Mouse (Mus musculus) megakaryocyte, adult 5-6 weeks (primary cell): ENCODE data around the gene Kif1c. TPM values are rescaled to one million over a fixed set of nuclear protein-coding genes. Genes with fewer than 3 reads are reported as not detected.

Experiments used
- ATAC-seq: 2 replicates; pipeline ENCODE4 v1.8.0; 2016; ENCODE audit warnings: mild to moderate bottlenecking, inconsistent platforms; ENCODE audit not compliant: poor library complexity, severe bottlenecking
- total RNA-seq, 2 experiments: library from RNA; stranded (forward) in 1 of 2; stranded (reverse) in 1 of 2; fragments of 153-499, 151-499 nt in 1 of 2; fragments of 221-1000, 200-1000 nt in 1 of 2; gene quantifications; 2 replicates each; pipeline versions ENCODE4 v1.2.3 to v1.2.4; 2015 to 2017

Kif1c gene
- 6.7 and 7.7 TPM in 2 replicates for total RNA-seq (2015)
- 17.4 and 21.6 TPM in 2 replicates for total RNA-seq (2017)

- peak; percentile 99 for ATAC-seq
Observed at GRCm38 (mm10) chr11:70699722-70700556, at the start of gene Kif1c, which contains the start of gene Inca1. Kif1c (plus strand) TSS chr11:70700548. Inca1 (minus strand) TSS chr11:70700155.

DNA sequence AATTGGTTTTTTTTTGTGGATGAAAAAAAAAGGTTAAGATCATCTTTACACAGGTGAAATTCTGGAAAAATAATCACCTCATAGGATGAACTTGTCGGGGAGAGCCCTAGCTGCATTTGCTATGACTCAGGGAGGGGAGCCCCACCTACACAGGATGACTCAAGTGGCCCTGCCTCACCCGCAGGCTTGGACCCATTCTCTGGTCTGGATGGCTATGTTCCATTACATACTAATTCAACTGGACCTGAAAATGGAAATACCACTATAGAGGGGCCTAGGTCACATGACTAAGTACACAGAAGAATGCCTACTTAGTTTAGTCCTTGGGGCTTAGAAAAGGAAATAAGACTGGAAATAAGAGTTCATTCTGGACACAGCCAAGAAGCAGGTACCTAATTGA is 49.0 kb upstream of the Kif1c start:
- ATAC-seq: no peak

DNA sequence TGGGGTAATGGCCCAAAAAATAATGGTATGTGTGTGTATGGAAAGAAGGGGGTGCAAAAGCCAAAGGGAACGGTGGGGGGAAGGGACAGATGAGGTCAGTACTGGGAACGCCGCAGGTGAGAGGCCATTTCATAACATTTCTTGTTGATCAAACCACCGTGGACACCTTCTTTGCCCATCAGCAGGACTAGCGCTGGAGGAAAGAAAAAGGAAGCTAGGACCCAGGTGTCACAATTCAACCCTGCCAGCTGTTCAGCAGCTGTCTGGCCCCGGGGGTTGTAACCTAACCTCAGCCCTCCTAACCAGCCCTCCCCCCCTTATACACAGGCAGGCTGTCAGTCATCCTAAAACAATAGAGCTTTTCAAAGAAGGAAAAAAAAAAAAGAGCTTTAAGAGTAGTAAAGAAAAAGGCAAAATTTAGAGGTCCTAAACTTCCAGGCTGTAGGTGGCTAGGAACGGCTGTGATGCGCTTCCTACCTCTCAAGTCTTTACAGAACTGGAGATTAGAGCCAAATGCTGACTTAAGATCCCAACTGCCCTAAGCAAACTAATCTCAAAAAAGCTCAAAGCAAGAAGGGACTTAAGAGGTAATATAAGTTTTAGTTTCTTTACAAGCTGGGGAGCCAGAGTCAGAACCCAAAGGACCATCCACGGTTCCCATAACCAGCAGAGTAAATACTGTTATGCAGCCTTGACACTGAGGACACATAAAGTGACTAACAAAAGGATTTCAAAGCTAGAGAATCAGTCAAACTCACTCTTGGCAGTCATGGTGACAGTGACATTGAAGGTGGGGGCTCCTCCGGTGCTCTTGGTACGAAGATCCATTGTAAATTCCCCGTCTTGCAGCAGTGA is 48.1 kb upstream of the Kif1c start:
- ATAC-seq: no peak

DNA sequence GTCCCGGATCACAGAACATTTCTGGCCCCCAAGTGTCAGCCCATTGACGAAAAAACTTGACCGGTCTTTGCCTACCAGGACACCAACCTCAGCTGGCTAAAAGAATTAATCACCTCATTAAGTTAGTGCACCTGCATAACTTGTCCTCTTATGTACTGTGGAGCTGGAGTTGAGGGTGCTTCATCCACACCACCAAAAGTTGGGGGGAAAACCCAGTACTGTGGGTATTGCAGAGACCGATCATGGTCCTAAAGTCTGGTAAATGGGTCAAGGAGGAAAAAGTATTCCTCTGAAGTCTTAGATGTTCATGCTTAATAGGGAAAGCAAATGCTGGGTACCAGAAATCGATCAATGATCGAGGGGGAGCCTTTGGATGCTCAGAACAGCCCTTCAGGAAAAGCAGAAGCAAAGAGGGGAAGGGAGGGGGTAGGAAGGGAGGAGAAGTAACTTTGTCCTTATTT is 47.4 kb upstream of the Kif1c start:
- peak; percentile 21 for ATAC-seq

DNA sequence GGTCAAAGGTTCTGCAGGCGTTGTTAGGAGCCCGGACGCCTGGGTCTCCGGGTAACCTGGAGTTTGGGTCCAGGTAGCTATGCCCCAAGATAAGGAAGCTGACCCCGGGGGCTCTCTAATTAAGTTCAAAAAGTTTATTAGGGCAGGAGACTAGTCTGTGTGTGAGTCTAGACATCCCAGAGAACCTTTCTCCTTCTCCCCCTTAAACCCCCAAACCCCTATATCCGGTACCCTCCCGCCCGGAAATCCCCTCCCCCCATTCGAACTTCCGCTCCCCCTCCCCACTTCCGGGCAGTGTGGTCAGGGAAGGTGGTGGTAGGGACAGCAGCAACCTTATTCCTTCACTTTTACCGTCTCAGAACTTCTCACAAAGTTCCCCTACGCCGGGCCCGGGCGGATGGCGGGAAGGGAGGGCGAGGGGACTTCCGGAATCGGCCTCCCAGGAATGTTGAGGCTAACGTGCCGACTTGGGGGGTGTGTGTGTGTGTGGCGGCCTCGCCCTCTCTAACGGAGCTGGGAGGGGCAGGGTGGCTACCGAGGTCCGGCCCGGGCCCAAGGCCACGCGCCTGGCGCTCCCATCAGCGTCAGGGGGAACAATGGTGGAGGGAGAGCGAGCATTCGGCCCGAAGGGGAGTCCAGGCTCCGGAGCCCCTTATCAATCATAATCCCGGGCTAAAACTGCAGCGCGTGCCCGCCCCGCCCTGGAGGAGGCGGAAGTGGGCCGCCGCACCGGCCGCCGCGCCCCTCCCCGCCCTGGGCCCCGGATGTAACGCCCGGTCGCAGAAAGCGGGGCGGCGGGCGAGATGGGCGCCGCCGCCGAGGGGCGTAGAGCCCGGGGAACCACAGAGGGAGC is 46.8 kb upstream of the Kif1c start:
- peak; percentile 29 for ATAC-seq

DNA sequence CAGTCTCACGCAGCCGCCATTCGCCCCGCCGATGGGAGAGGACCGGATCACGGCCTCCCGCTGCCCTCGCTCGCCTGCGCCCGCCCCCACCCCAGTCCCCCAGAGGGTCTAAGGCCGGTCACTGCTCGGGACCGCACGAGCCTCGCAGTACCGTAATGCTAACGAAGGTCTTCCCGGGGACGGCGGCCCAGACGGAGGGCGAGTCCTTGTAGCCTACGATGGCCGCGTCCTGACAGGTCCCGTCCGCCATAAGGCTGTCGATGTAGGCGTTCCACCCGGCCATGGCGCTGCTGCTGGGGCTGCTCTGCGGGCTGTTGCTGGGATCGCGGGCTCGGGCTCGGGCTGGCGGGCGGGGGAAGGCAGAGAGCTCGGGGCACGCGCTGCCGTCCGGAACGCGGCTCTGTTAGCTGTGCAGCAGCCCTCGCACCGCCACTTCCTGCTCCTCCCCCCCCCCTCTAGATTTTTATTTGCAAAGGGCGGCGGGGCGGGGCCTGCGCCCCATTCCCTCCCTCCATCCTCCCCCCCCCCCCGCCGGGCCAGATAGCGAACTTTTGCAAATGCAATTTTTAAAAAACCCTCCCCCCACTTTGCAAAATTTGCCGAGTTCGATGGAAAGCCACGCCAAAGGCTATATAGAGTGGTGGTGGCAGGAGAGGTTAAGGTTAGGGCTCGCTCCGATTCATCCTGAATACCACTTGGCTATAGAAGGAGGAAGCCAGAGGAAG is 46.0 kb upstream of the Kif1c start, which contains the start of gene Pfn1:
TSS of gene Pfn1 (minus strand) at position 447 of the 725 bp plus-strand sequence.
- ATAC-seq: peak; percentile 53

GRCm38 (mm10) chr11:70654923-70655570 is 45.3 kb upstream of the Kif1c start:
- ATAC-seq: peak; percentile 32

DNA sequence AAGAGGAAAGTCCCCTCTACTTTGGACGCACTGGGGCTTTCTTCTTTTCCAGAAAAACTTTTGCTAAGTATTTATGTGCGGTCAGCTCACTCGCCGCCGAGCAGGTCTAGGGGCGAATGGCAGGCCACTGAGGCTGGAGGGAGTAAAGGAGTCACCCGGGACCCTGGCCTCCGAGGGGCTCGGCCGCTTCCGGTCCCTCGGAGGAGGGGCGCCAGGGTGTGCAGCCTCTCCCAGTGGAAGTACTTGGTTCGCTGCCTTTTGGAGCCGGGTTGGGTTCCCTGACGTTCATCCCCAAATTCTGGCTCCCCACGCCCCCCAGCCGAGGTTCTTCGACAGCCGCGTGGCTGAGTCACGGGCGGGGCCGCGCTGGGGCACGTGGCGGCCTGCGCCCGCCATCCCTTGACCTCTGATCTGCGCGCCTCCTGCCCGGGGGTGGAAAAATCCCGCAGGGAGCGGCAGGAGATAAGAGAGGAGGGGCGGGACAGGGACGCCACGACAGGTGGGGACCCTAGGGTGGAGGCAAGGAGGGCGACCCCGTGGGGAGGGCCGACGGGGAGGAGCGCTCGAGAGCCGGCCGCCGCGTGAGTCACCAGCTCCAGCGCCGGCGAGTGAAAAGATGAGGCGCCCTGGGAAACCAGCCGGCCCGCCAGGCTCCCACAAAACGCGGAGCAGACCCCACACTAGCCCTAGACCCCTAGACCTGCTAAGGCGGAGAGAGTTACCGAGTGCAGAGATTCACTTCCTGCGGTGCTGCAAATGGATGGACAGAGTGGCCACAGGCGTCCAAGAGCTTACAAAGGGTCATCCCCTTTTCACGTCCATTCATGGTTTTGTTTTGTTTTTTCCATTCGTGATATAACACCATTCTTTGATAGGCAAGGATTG is 44.5 kb upstream of the Kif1c start:
- ATAC-seq: no peak

GRCm38 (mm10) chr11:70656456-70656927 is 43.9 kb upstream of the Kif1c start:
- ATAC-seq: no peak

DNA sequence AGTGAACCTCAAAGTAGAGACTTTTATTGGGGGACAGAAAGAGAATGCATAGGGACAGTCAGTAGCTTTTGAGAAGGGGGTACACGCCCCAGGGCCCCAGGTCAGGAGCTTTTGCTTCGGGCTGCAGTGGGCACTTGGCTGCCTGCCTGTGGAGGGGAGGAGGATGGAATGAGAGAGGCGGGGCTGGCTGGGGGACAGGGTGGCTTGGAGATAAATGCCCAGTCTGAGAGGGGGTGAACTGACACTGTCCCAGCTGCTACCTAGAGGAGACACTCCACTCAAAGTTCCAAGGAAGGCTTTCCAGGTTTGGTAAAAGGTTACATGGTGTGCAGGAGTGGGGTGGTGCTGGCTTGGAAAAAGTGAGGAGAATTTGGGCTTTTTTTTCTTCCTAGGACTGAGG is 43.4 kb upstream of the Kif1c start, which contains the start of gene Eno3:
TSS of gene Eno3 (plus strand) at position 239 of the 400 bp plus-strand sequence.
- ATAC-seq: no peak

- ATAC-seq: no peak
Observed at GRCm38 (mm10) chr11:70657573-70657972, 42.8 kb upstream of the Kif1c start.

- no peak for ATAC-seq
Observed at GRCm38 (mm10) chr11:70657991-70658390, 42.4 kb upstream of the Kif1c start.

DNA sequence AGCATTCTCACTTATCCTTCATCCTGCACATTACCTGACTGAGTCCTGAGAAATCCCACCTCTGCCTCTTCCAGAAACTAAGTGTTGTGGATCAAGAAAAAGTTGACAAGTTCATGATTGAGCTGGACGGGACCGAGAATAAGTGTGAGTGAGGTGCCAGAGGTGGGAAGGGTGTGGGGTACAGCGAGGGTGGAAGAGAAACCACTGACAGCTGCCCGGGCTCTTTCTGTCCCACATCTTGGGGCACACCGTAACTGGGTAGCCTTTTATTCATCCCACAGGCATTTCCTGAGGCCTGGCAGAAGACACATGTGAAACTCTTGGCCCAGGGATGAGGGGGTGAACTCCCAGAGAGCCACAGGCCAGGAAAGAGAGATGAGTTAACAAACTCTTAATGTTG is 41.8 kb upstream of the Kif1c start:
- ATAC-seq: no peak

- ATAC-seq: no peak
Observed at GRCm38 (mm10) chr11:70658942-70659341, 41.4 kb upstream of the Kif1c start.

DNA sequence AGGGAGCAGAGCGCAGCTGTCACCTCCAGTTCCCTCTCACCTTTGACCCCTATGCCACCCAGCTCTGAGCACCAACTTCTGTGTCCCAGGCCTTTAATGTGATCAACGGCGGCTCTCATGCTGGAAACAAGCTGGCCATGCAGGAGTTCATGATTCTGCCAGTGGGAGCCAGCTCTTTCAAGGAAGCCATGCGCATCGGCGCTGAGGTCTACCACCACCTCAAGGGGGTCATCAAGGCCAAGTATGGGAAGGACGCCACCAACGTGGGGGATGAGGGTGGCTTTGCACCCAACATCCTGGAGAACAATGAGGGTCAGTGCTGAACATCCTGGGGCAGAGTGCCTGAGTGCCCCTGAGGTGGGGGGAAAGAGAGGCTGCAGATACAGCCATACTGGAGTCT is 39.8 kb upstream of the Kif1c start:
- ATAC-seq: no peak

DNA sequence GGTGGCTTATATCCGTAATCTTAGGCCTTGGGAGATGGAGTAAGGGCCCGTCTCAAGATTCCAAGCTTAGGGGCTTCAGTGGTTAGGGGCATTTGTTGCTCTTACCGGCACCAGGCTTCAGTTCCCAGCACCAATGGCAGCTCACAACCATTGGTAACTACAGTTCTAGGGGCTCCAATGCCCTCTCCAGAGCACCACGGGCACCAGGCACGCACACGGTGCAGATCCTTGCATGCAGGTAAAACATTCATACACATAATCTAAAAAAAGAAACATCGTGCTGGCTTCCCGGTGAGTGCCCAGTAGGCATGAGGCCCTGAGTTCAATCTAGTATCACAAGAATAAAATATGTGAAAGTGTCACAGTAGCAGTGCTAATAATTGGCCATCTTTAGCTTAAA is 37.2 kb upstream of the Kif1c start:
- no peak for ATAC-seq

DNA sequence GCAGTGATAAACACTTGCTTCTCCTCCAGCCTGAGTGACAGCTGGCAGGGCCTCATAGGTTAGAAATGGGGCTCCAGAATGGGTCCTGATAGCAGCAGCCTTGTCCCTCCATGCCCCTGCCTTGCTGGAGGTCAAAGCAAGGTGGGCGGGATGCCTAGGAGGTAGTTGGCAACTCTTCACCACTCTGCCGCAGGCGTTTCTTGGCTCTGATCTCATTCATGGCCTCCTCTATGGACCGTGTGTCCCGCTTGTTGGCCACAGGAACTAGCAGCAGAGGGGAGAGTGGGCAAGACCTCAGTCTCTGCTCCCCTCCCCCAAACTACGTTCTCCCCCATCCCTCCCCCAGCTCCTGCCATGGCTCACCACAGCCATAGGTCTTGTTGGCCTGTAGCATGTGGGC is 36.4 kb upstream of the Kif1c start:
- no peak for ATAC-seq

GRCm38 (mm10) chr11:70664741-70665140 is 35.6 kb upstream of the Kif1c start:
- no peak for ATAC-seq
